Mouse (Mus musculus): ENCODE data around the gene Timm23. TPM values are rescaled to one million over a fixed set of nuclear protein-coding genes. Genes with fewer than 3 reads are reported as not detected.
"Not testable (repeated sequence)": the region's sequence is repeated elsewhere in the genome, so short reads cannot be mapped to it uniquely, and the experiment has no call there.

The Timm23 gene
- polyA plus RNA-seq, 2 experiments = 183 to 309 TPM

GRCm38 (mm10) chr14:32226601-32227000 lies 24.9 kb upstream of the Timm23 start:
- DNase-seq (ENCODE audit: low spot score) = no peak
- H3K27ac ChIP-seq (replicated peaks; ENCODE audit: low read depth, low read length) = no peak overlapping the region
- H3K4me1 ChIP-seq (ENCODE audit: control insufficient read depth, insufficient read depth, low read length) = no peaks in the 10 kb centered on the region
- no peak overlapping the region for H3K4me3 ChIP-seq (replicated peaks; ENCODE audit: low read length)
- H3K36me3 ChIP-seq (ENCODE audit: control insufficient read depth, insufficient read depth, low read length) = peaks cover 14% of the 10 kb centered on the region
- H3K27me3 ChIP-seq (ENCODE audit: control insufficient read depth, insufficient read depth, low read length) = no peaks in the 10 kb centered on the region
- no peak overlapping the region for H3K4me2 ChIP-seq (replicated peaks; ENCODE audit: low read depth, low read length, severe bottlenecking)
- ATAC-seq (ENCODE audit: low FRiP score, low read depth) = no peak
- TF ChIP-seq POLR2A (IDR thresholded peaks at IDR 0.05; ENCODE audit: borderline replicate concordance, extremely low read depth, insufficient read depth, insufficient read length) = no peak
- no peaks in the 10 kb centered on the region for H3K9me3 ChIP-seq (ENCODE audit: control insufficient read depth, low read length)
- H3K9ac ChIP-seq (ENCODE audit: low read depth, low read length, severe bottlenecking) = no peak overlapping the region

GRCm38 (mm10) chr14:32201354-32201753 lies 344 bp downstream of the Timm23 start:
- Histone ChIP-seq H3K4me3 (replicated peaks; ENCODE audit: low read length) (peak overlapping the region; percentile 99), H3K4me2 (replicated peaks; ENCODE audit: low read depth, low read length, severe bottlenecking) (peak overlapping the region; percentile 68), H3K27ac (replicated peaks; ENCODE audit: low read depth, low read length) (no peak overlapping the region; the same call in 1 of the 2 replicates), H3K4me1 (ENCODE audit: control insufficient read depth, insufficient read depth, low read length) (peaks cover 17% of the 10 kb centered on the region), H3K9ac (ENCODE audit: low read depth, low read length, severe bottlenecking) (peak overlapping the region; percentile 96), H3K36me3 (ENCODE audit: control insufficient read depth, insufficient read depth, low read length) (peaks cover 25% of the 10 kb centered on the region), H3K9me3 (ENCODE audit: control insufficient read depth, low read length) (no peaks in the 10 kb centered on the region), H3K27me3 (ENCODE audit: control insufficient read depth, insufficient read depth, low read length) (no peaks in the 10 kb centered on the region)
- ATAC-seq (ENCODE audit: low FRiP score, low read depth) = peak; percentile 39; the same call in 1 of the 2 replicates
- no peak for TF ChIP-seq POLR2A (IDR thresholded peaks at IDR 0.05; ENCODE audit: borderline replicate concordance, extremely low read depth, insufficient read depth, insufficient read length)
- under 1% methylated on average over 19 of the region's 26 CpGs for WGBS
- DNase-seq (ENCODE audit: low spot score) = peak; percentile 14

- not testable (repeated sequence) for H3K9me3 ChIP-seq (ENCODE audit: control insufficient read depth, low read length); ATAC-seq (ENCODE audit: low FRiP score, low read depth); H3K27ac ChIP-seq (replicated peaks; ENCODE audit: low read depth, low read length); H3K4me3 ChIP-seq (replicated peaks; ENCODE audit: low read length); H3K9ac ChIP-seq (ENCODE audit: low read depth, low read length, severe bottlenecking); H3K27me3 ChIP-seq (ENCODE audit: control insufficient read depth, insufficient read depth, low read length); DNase-seq (ENCODE audit: low spot score); H3K4me2 ChIP-seq (replicated peaks; ENCODE audit: low read depth, low read length, severe bottlenecking); H3K4me1 ChIP-seq (ENCODE audit: control insufficient read depth, insufficient read depth, low read length)
- 81% methylated on average over 5 of the region's 5 CpGs for WGBS
- H3K36me3 ChIP-seq (ENCODE audit: control insufficient read depth, insufficient read depth, low read length) = peaks cover 62% of the 10 kb centered on the region
These were observed 8.1 kb downstream of the Timm23 start for GRCm38 (mm10) chr14:32193557-32193956.

DNA sequence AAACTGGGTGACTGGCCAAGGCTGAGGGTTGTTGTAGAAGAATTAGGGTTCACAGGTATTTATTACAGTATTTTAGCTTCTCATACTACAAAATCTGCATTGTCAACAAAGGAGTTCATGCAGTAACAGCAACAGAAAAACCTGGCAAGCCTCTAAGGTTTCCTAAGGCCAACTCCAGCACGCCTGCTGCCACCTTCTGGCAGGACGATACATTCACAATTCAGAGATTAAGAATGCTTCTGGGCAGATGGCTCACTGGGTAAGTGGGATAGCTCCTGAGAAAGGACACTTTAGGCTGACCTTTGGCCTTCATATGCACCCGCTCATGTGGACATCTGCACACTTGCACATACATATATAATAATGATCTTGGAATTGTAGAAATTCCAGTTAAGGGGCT lies 9.3 kb downstream of the Timm23 start:
- no peaks in the 10 kb centered on the region for H3K4me1 ChIP-seq (ENCODE audit: control insufficient read depth, insufficient read depth, low read length)
- H3K27ac ChIP-seq (replicated peaks; ENCODE audit: low read depth, low read length) = no peak overlapping the region
- WGBS = 55% methylated on average over 3 of the region's 3 CpGs
- ATAC-seq (ENCODE audit: low FRiP score, low read depth) (no peak), DNase-seq (ENCODE audit: low spot score) (peak; percentile 59)
- no peak for TF ChIP-seq POLR2A (IDR thresholded peaks at IDR 0.05; ENCODE audit: borderline replicate concordance, extremely low read depth, insufficient read depth, insufficient read length)
- no peaks in the 10 kb centered on the region for H3K9me3 ChIP-seq (ENCODE audit: control insufficient read depth, low read length)
- no peak overlapping the region for H3K4me2 ChIP-seq (replicated peaks; ENCODE audit: low read depth, low read length, severe bottlenecking)
- no peak overlapping the region for H3K4me3 ChIP-seq (replicated peaks; ENCODE audit: low read length)
- H3K9ac ChIP-seq (ENCODE audit: low read depth, low read length, severe bottlenecking) = no peak overlapping the region
- peaks cover 63% of the 10 kb centered on the region for H3K36me3 ChIP-seq (ENCODE audit: control insufficient read depth, insufficient read depth, low read length)
- H3K27me3 ChIP-seq (ENCODE audit: control insufficient read depth, insufficient read depth, low read length) = no peaks in the 10 kb centered on the region

GRCm38 (mm10) chr14:32191926-32192325 lies 9.8 kb downstream of the Timm23 start:
- no peak for ATAC-seq (ENCODE audit: low FRiP score, low read depth)
- H3K36me3 ChIP-seq (ENCODE audit: control insufficient read depth, insufficient read depth, low read length) = peaks cover 63% of the 10 kb centered on the region
- DNase-seq (ENCODE audit: low spot score) = no peak
- no peak for TF ChIP-seq POLR2A (IDR thresholded peaks at IDR 0.05; ENCODE audit: borderline replicate concordance, extremely low read depth, insufficient read depth, insufficient read length)
- H3K27me3 ChIP-seq (ENCODE audit: control insufficient read depth, insufficient read depth, low read length) = no peaks in the 10 kb centered on the region
- H3K27ac ChIP-seq (replicated peaks; ENCODE audit: low read depth, low read length) = no peak overlapping the region
- H3K9me3 ChIP-seq (ENCODE audit: control insufficient read depth, low read length) = no peaks in the 10 kb centered on the region
- no peak overlapping the region for H3K4me2 ChIP-seq (replicated peaks; ENCODE audit: low read depth, low read length, severe bottlenecking)
- no peaks in the 10 kb centered on the region for H3K4me1 ChIP-seq (ENCODE audit: control insufficient read depth, insufficient read depth, low read length)
- H3K9ac ChIP-seq (ENCODE audit: low read depth, low read length, severe bottlenecking) = no peak overlapping the region
- WGBS = 91% methylated on average over 5 of the region's 5 CpGs
- H3K4me3 ChIP-seq (replicated peaks; ENCODE audit: low read length) = no peak overlapping the region
